Mouse (Mus musculus): ENCODE measurements around the gene Arhgef33. TPM values are rescaled to one million over a fixed set of nuclear protein-coding genes. Genes with fewer than 3 reads are reported as not detected.

The Arhgef33 gene
- 0.41 TPM for polyA plus RNA-seq (2015; fragmentation: Illumina TruSeq; extraction: RNeasy Lipid Tissue Mini Kit (QIAGEN cat#74804); ENCODE audit: insufficient read depth, low replicate concordance)

DNA sequence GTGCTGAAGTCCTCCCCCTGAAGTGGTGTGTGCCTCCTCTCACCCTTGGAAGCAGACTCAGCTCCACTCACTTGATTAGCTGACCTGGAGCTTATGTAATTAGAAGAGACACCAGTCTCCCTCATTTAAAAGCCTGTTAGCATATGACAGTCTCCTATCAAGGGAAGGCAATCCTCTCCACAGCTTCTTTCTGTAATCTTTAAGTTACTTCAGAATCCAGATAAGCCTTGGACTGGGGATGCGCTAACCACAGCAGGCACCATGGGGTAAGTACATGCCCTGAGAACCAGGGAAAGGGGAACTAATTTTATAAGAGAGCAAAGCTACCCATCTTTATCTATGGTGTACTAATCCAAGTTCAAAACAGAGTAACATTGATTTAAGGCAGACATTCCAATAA is at the start of gene Arhgef33:
Arhgef33 (plus strand) TSS at position 157 of the 400 bp plus-strand sequence.

DNA sequence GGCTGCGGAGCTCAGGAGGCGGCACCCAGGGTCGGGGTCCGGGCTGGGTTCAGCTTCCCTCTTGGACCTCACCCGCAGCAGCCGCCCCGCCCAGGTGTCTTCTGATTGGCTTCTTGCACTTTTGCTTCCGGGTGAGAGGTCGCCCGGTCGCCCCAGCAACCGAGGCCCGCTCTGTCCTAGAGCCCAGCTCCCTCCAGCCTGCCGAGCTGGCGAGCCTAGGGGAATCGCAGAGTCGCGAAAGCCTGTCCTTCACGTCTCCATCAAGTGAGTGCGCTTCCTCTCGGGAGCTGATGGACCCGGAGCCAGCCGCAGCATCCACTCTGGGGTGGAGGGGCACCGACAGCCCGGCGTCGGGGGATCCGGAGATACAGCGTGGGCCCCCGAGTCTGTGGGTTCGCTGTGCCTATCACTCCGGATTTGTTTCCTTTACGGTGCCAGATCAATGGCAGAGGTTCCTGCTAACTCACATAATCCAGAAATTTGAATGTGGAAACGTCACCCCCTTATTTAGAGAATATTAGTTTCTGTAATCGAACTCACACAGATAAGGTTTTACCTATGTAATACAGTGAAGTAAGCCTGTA is 17.0 kb upstream of the Arhgef33 start, which contains the start of the genes Morn2 and Dhx57:
Morn2 (plus strand) TSS at position 130 of the 584 bp plus-strand sequence.
Dhx57 (minus strand) TSS at position 403 of the 584 bp plus-strand sequence.

DNA sequence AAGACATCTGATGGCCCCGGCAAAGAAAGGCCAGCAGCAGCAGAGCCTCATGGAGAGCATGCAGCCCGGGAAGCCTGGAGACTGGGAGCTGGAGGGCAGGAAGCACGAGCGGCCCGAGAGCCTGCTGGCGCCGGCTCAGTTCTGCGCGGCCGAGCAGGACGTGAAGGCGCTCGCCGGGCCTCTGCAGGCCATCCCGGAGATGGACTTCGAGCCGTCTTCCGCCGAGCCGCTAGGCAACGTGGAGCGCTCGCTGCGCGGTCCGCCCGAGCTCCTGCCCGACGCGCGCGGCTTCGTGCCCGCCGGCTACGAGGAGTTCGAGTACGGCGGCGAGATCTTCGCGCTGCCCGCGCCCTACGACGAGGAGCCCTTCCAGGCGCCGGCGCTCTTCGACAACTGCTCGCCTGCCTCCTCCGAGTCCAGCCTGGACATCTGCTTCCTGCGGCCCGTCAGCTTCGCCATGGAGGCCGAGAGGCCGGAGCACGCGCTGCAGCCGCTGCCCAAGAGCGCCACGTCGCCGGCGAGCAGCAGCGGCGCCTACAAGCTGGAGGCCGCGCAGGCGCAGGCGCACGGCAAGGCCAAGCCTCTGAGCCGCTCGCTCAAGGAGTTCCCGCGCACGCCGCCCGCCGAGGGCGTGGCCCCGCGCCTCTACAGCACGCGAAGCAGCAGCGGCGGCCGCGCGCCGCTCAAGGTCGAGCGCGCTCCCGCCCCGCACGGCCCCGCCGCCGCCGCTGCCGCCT is 66.0 kb downstream of the Arhgef33 start, which contains the start of gene Gm10190:
Gm10190 (minus strand) TSS at position 553 of the 737 bp plus-strand sequence.

Other genes with a start within 250 kb of the Arhgef33 start
- 36.1 TPM for gene Hnrnpll, start 245.1 kb upstream of the Arhgef33 start, polyA plus RNA-seq (2015; fragmentation: Illumina TruSeq; extraction: RNeasy Lipid Tissue Mini Kit (QIAGEN cat#74804); ENCODE audit: insufficient read depth, low replicate concordance)
- gene Galm, start 179.9 kb upstream of the Arhgef33 start, polyA plus RNA-seq (2015; fragmentation: Illumina TruSeq; extraction: RNeasy Lipid Tissue Mini Kit (QIAGEN cat#74804); ENCODE audit: insufficient read depth, low replicate concordance), result 8.8 TPM
- gene Srsf7, start 100.1 kb upstream of the Arhgef33 start, polyA plus RNA-seq (2015; fragmentation: Illumina TruSeq; extraction: RNeasy Lipid Tissue Mini Kit (QIAGEN cat#74804); ENCODE audit: insufficient read depth, low replicate concordance), result 435 TPM
- gene Ttc39d, start 99.9 kb upstream of the Arhgef33 start, polyA plus RNA-seq (2015; fragmentation: Illumina TruSeq; extraction: RNeasy Lipid Tissue Mini Kit (QIAGEN cat#74804); ENCODE audit: insufficient read depth, low replicate concordance), result not detected
- 16.7 TPM for gene Gemin6, start 83.0 kb upstream of the Arhgef33 start, polyA plus RNA-seq (2015; fragmentation: Illumina TruSeq; extraction: RNeasy Lipid Tissue Mini Kit (QIAGEN cat#74804); ENCODE audit: insufficient read depth, low replicate concordance)
- gene Morn2, start 17.2 kb upstream of the Arhgef33 start, polyA plus RNA-seq (2015; fragmentation: Illumina TruSeq; extraction: RNeasy Lipid Tissue Mini Kit (QIAGEN cat#74804); ENCODE audit: insufficient read depth, low replicate concordance), result 3.3 TPM
- 44.0 TPM for gene Dhx57, start 16.9 kb upstream of the Arhgef33 start, polyA plus RNA-seq (2015; fragmentation: Illumina TruSeq; extraction: RNeasy Lipid Tissue Mini Kit (QIAGEN cat#74804); ENCODE audit: insufficient read depth, low replicate concordance)
- gene Gm10190, start 66.1 kb downstream of the Arhgef33 start, polyA plus RNA-seq (2015; fragmentation: Illumina TruSeq; extraction: RNeasy Lipid Tissue Mini Kit (QIAGEN cat#74804); ENCODE audit: insufficient read depth, low replicate concordance), result not detected
- gene Sos1, start 173.0 kb downstream of the Arhgef33 start, polyA plus RNA-seq (2015; fragmentation: Illumina TruSeq; extraction: RNeasy Lipid Tissue Mini Kit (QIAGEN cat#74804); ENCODE audit: insufficient read depth, low replicate concordance), result 21.3 TPM

Data from spleen, adult 10 weeks (tissue).